Mouse (Mus musculus) heart, postnatal 36 days (tissue): ENCODE measurements around the gene 4930524B15Rik. TPM values are rescaled to one million over a fixed set of nuclear protein-coding genes. Genes with fewer than 3 reads are reported as not detected.
"Not testable (repeated sequence)": the region's sequence is repeated elsewhere in the genome, so short reads cannot be mapped to it uniquely, and the experiment has no call there.

Experiments used
- DNase-seq, 2 experiments: peaks; one replicate each; pipeline ENCODE4 v3.0.0; 2021 to 2022
- intact Hi-C: fragments of 180-260 bp; cut with DNase I; formaldehyde crosslinking; loops from one replicate; pipeline ENCODE4 v1.15.1; 2025
- total RNA-seq, 2 experiments: library from RNA; stranded (reverse); gene quantifications; 2 replicates each; pipeline ENCODE4 v1.2.3; 2021

The 4930524B15Rik gene
- total RNA-seq = not detected

DNA sequence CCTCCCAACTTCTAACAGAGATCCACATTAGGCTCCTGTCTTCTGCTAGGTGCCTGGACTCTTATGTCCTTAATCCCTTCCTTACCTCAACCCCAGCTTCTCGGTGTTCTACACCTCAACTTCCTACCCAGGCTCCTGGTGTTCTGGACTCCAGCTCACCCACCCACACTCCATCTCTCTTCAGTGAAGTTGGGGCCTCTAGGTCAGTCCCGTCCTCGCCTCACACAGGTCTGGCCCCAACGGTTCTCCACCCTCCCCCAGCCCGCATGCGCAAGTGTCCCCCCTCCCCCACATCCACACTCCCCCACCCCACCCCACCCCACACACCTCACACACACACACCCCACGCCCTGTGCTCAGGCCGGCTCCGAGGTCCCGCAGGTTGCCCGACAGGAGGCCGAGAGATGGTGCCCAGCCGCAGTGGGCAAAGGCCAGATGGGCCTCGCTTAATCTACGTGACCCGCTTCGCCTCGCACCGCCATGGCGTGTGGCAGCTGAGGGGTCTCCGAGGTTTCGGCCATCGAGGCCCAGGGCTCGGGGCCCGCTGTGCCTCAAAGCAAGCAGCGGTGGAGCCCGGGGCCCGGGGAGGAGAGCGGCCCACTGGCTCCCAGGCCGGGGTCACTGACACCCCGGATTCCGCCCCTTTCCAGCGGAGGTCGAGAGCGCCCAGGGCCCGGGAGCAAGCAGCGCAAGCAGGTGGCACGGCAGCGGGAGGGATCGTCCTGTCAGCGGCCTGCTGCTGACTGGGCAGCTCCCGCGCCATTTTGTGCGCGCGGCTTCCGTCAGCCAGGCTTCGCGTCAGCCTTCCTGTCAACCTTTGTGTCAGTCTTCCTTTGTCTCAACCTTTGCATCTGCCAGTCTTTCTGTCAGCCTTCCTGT, at the start of gene 4930524B15Rik:
TSS of gene 4930524B15Rik (plus strand) at position 337 of the 879 bp plus-strand sequence.
- peak in 1 of 2 experiments; percentile 13 for DNase-seq
- intact Hi-C loops = no loop called here

- DNase-seq = no peak
- intact Hi-C loops = no loop called here
Observed at GRCm38 (mm10) chr11:31917769-31918168, 47.6 kb upstream of the 4930524B15Rik start.

DNA sequence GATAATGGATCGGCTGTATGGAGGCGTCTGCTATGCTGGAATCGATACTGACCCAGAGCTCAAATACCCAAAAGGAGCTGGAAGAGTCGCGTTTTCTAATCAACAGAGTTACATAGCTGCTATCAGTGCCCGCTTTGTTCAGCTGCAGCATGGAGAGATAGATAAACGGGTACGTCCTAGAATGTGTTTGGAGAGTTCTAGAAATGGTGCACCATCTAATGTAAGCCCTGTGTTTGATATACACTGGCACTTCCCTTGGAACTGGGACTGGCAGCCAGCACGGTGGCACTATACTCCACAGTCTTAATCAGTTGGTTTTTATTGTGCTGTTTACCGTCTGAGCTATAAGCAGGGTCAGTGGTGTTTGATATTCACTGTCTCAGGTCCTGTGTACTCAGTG, 35.3 kb upstream of the 4930524B15Rik start:
- DNase-seq = no peak
- intact Hi-C loops = no loop called here

- DNase-seq = peak in 1 of 2 experiments; percentile 30
- intact Hi-C loops = no loop called here
Observed at GRCm38 (mm10) chr11:31935652-31936051, 29.7 kb upstream of the 4930524B15Rik start.

DNA sequence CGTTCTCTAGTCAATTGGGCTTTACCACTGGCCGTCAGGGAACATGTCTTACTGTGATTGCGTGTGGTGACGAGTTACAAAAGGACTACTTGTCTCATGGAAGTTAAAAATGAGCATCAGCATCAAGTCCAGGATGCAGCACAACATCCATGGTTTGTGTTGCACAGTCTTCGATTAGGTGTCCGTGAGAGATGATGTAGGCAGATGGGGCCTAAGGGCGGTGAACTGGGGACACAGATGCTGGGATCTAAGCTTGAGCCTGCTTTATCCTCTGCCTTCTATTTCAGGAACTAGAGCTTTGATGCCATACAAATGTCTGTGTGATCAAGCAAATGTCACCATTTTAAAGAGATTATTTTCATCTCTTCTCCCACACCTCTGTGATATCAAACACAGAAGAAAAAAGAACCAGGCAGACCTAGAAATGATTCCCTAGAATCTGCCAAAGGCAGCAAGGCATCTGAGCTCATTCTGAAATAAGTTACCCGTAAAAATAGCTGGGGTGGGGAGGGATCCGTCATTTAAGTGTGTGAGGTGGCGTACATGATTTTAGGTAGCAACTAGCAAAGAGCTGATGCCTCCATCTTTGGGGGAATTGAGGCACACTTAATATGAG, 28.4 kb upstream of the 4930524B15Rik start:
- no peak for DNase-seq
- intact Hi-C loops = no loop called here

DNA sequence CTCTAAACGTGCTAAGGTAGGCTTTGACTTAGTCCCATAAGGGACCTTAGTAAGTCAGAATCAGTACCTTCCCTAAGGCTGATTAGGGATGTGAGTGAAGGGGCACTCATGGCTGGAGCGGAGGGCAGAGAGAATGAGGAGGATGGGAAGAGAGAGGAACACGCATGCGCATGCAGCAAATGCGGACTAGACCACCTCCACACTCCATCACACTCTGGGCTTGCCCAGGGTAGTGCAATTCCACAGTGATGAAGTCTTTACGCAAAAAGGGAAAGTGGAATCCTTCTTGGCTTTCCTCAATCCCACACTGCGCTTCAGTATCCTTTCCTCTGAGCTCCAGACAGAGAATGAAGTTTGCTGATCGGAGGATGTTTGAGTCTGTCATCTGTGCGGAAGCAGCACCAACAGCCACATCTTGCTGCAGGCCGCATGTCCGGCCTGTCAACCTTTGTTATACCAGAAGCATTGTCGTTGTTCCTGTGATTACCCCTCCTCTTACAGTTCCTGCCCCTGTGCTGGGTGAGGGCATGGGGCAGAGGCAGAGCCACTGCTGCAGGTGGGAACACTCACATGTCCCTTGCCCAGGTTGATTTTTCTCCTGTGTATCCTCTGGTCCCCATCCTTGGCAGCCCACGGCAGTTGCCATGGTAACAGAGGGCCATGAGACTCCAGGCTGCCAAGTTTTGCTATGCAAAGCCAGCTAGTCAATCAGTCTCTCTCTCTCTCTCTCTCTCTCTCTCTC, 24.3 kb upstream of the 4930524B15Rik start:
- DNase-seq = no peak
- intact Hi-C loops = no loop called here

- no peak for DNase-seq
- intact Hi-C loops = no loop called here
Observed at GRCm38 (mm10) chr11:31941640-31942638, 23.5 kb upstream of the 4930524B15Rik start.

DNA sequence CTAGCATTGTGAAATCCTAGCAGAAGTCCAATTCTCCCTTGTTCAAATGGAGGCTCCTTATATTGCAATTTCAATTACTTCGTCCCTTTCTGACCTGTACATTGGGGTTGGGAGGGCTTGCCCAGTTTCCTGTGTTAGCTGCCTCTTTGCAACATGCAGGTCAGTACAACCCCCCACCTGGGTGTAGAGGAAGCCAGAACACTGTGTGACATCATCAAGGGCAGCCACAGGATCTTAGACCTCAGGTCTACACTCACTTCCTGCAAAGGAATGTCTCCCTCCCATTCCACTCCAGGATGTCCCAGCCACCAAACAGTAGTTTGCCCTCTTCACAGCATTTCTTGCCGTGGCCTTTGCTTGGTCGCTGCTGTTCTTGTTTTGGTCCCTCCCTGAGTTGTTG, 19.9 kb upstream of the 4930524B15Rik start:
- no peak for DNase-seq
- intact Hi-C loops = no loop called here

DNA sequence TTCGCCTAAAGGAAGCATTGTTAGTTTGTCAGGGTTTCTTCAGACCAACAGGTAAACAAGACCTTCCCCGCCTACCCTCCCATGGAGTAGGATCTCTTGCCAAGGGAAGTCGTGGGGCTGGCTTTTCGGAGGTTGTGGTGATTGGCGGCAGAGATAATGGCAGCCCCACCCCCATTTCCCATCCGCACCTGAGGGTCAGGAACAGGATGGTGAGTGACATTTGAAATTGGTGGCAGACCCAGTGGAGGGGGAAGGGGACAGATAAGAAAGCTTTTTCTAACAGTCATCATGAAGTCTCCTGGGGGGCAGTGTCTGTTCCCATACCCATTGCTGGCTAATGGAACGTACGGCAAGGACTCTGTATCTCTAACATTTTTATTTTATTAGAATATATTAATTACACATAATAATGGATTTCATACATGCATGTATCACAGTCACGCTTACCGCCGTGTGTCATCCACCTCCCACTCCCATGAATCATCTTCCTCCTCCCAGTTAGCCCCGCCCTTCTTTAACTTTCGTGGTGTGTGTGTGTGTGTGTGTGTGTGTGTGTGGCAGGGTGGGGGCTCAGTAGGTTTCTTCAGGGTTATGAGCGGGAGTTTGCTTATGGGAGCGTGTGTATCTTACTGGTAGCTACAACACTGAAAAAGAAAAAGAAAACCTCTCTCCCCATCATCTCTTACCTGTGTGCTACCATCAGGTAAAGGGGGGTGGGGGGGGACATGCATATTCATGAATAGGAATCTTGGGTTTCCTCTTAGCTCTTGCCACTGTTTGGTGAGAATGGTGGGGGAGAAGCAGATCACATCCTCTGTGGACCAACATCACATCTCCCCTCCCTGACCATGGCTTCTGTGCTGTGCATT, 16.7 kb upstream of the 4930524B15Rik start:
- DNase-seq = no peak
- intact Hi-C loops = loop anchor here (1.0 kb wide), 2 partner anchors 78 to 273 kb away; no protein-coding TSS in a partner anchor

DNA sequence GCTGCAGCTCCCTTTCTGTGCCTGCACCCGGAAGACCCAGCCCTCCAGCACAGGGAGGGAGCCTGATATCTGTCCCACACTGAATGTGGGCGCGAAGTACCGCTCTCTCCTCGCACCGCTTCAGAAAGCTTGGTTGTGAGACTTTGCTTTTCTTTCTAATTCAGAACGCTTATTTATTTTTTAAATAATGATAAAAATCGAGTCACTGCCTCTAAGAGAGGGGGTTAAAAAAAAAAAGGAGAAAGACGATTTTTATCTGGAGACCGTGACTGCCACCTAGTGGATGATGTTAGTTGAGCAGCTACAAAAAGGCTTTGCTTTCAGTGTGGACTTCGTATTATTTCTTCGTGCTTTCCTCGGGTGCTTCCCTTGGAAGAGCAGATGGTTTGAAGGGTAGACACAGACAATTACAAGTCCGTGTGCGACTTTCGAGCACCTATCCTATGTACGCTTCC, 16.0 kb upstream of the 4930524B15Rik start:
- intact Hi-C loops = loop anchor here (1.0 kb wide), 2 partner anchors 79 to 274 kb away; no protein-coding TSS in a partner anchor

DNA sequence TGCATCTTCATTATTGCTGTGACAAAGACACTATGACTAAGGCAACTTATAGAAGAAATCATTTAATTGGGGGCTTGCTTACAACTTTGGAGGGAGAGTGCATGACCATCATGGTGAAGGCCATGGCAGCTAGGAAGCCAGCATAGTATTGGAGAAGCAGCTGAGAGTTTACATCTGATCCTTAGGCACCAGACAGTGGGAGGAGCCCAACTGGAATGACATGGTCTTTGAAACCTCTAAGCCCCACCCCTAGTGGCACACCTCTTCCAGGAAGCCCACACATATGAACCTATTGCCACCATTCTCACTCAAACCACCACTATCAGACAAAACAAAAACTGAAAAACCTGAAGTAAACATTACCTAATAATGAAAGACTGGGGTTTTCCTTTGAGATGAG, 5.3 kb upstream of the 4930524B15Rik start:
- intact Hi-C loops = no loop called here
- DNase-seq = no peak

More for the DNA sequence above, 16.0 kb upstream of the 4930524B15Rik start:
- peak; percentile 72 to 80 for DNase-seq

DNA sequence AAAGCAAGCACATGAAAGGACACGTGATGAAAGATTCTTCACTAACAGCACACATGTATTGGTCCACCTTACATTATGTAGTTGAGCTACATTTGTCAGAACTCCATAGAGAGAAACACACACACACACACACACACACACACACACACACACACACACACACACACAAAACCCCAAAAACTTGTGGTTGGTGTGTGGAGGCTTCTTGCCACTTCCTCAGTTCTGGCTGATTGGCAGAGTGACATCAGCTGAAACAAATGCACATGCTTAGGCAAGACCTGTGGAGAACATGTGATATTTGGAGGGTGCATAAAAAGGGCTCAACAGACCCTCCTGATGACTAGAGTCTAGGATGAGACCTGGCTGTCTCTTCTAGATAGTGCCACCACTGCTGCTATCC, 1.4 kb upstream of the 4930524B15Rik start:
- intact Hi-C loops = no loop called here
- DNase-seq = no peak

GRCm38 (mm10) chr11:31974132-31974531, 8.7 kb downstream of the 4930524B15Rik start:
- DNase-seq = no peak
- intact Hi-C loops = no loop called here

DNA sequence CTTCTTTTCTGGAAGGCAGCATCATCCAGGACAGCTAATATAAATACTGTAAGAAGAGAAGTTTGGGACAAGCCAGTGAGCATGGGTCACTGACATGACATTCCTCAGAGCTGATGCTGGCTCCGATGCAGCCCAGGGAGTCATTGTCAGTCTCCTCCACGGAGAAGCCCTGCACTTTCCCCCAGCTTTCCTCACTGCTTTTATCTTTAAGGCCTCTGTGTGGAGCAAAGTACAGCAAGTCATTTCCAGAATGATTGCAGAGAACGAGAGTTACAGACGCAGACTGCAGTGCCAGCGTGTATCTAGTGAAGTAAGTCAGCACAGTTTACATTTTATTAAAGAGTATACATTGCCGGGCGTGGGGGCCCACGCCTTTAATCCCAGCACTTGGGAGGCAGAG, 9.4 kb downstream of the 4930524B15Rik start:
- intact Hi-C loops = no loop called here
- no peak for DNase-seq

- no peak for DNase-seq
- intact Hi-C loops = no loop called here
Observed at GRCm38 (mm10) chr11:31975678-31976077, 10.3 kb downstream of the 4930524B15Rik start.

DNA sequence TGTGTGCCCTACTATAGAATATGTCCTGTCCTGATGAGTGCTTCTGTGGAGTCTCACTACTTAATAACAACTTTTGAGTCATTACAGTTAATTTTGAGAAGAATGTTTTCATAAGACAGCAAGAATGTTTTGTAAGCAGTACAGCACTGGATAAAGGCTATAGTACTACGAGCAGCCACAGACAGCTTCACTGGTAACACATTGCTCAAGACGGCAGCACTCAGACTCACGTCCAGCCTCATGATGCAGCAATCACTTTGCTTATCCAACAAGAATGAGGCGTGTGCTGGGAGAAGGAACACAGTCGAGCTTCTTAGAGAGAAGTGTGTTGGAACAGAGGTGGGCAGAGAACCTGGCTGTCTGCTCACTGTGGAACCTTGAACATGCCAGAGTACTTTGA, 10.7 kb downstream of the 4930524B15Rik start:
- DNase-seq = no peak
- intact Hi-C loops = no loop called here

GRCm38 (mm10) chr11:31980089-31980488, 14.7 kb downstream of the 4930524B15Rik start:
- intact Hi-C loops, DNase-seq: not testable (repeated sequence)

- no peak for DNase-seq
- intact Hi-C loops = no loop called here
Observed at GRCm38 (mm10) chr11:31981830-31982229, 16.4 kb downstream of the 4930524B15Rik start.
